Mouse (Mus musculus) liver, embryonic 14.5 days (tissue): ENCODE results near the gene Acss2. TPM values are rescaled to one million over a fixed set of nuclear protein-coding genes. Genes with fewer than 3 reads are reported as not detected.

Source experiments
- ATAC-seq: fragments of 200-750 bp; cut with Nextera tagmentation; 2 replicates; pipeline ENCODE4 v1.8.0; 2017; ENCODE audit warnings: moderate number of reproducible peaks, mild to moderate bottlenecking, moderate library complexity; ENCODE audit not compliant: insufficient read depth
- DNase-seq, 3 experiments: peaks; one replicate each; pipeline ENCODE4 v3.0.0-alpha.2; 2012 to 2013; ENCODE audit warnings: low read depth in 3 of 3, low spot score in 3 of 3
- H3K27ac ChIP-seq: fragments of 300-500 bp; sonication (generic); 2 replicates; pipeline ENCODE4 v1.5.1; 2014; ENCODE audit warnings: moderate library complexity, mild to moderate bottlenecking, control low read depth, inconsistent platforms
- H3K27me3 ChIP-seq: fragments of 300-500 bp; sonication (generic); 2 replicates; pipeline ENCODE4 v1.6.1; 2014; ENCODE audit warnings: mild to moderate bottlenecking, low read length, moderate library complexity; ENCODE audit not compliant: control insufficient read depth, insufficient read depth
- H3K36me3 ChIP-seq: fragments of 300-500 bp; sonication (generic); replicated peaks from 2 replicates; pipeline ENCODE4 v1.6.1; 2014; ENCODE audit warnings: low read depth; ENCODE audit not compliant: control insufficient read depth, insufficient read depth
- H3K4me1 ChIP-seq, 2 experiments: fragments of 200-500 bp in 1 of 2; fragments of 300-500 bp in 1 of 2; sonication (generic) in 1 of 2; replicated peaks; 2 replicates each; pipeline ENCODE4 v1.6.1; 2012 to 2014; ENCODE audit warnings: antibody characterized with exemption in 1 of 2, inconsistent platforms in 1 of 2, low read length in 1 of 2; ENCODE audit not compliant: control insufficient read depth in 2 of 2, insufficient read depth in 2 of 2
- H3K4me2 ChIP-seq: fragments of 300-500 bp; sonication (generic); 2 replicates; pipeline ENCODE4 v1.6.1; 2014; ENCODE audit warnings: low read depth, mild to moderate bottlenecking, control low read depth, moderate library complexity
- H3K4me3 ChIP-seq, 2 experiments: fragments of 200-500 bp in 1 of 2; fragments of 300-500 bp in 1 of 2; sonication (generic) in 1 of 2; 2 replicates each; pipeline ENCODE4 v1.5.1; 2012 to 2014; ENCODE audit warnings: low read depth in 2 of 2, low read length in 2 of 2, mild to moderate bottlenecking in 2 of 2, control low read depth in 1 of 2, inconsistent platforms in 1 of 2, moderate library complexity in 1 of 2; ENCODE audit not compliant: insufficient read depth in 1 of 2
- H3K9ac ChIP-seq: fragments of 300-500 bp; sonication (generic); replicated peaks from 2 replicates; pipeline ENCODE4 v1.6.1; 2014; ENCODE audit warnings: mild to moderate bottlenecking, control low read depth, moderate library complexity
- H3K9me3 ChIP-seq: fragments of 300-500 bp; sonication (generic); 2 replicates; pipeline ENCODE4 v1.6.1; 2016; ENCODE audit warnings: low read length, mixed read lengths; ENCODE audit not compliant: control insufficient read depth
- CTCF ChIP-seq: IDR thresholded peaks from 2 replicates; pipeline ENCODE4 v1.5.1; 2016; ENCODE audit warnings: antibody characterized with exemption, low read depth, control low read depth
- EP300 ChIP-seq: IDR thresholded peaks from 2 replicates; pipeline ENCODE4 v1.6.1; 2016; ENCODE audit warnings: antibody characterized with exemption, low read depth
- WGBS: fragments of 180-500 bp; shearing (Covaris S2); extraction: QIAGEN DNeasy Blood & Tissue Kit; methylation state at CpG from one replicate; pipeline ENCODE4 v1.1.7; 2014; ENCODE audit not compliant: insufficient replicate concordance; 5-methylcytosine and 5-hydroxymethylcytosine counted together
- polyA plus RNA-seq, 2 experiments: library from polyadenylated mRNA; depleted of rRNA in 1 of 2; stranded (reverse) in 1 of 2; unstranded in 1 of 2; fragments of >200 nt; fragmentation: Nextera tagmentation in 1 of 2; extraction: Ambion mirVana in 1 of 2; gene quantifications; 2 replicates each; pipeline versions ENCODE4 v1.2.1 to v1.2.3; 2012 to 2014

The Acss2 gene
- polyA plus RNA-seq, 2 experiments, result 13.8 to 18.3 TPM

GRCm38 (mm10) chr2:155630153-155630552, 112.4 kb downstream of the Acss2 start:
- Histone ChIP-seq H3K27ac (no peak overlapping the region), H3K9ac (no peak overlapping the region), H3K4me1 (no peaks in the 10 kb centered on the region), H3K36me3 (peaks cover 8% of the 10 kb centered on the region), H3K9me3 (no peaks in the 10 kb centered on the region), H3K27me3 (peaks cover 49% of the 10 kb centered on the region), H3K4me2 (no peak overlapping the region), H3K4me3 (no peak overlapping the region)
- DNase-seq (no peak), ATAC-seq (no peak)
- 29% methylated on average over 20 of the region's 20 CpGs for WGBS
- TF ChIP-seq EP300, result no peak
- no peak for TF ChIP-seq CTCF

- no peak overlapping the region for H3K4me3 ChIP-seq
- no peaks in the 10 kb centered on the region for H3K4me1 ChIP-seq
- peaks cover 49% of the 10 kb centered on the region for H3K27me3 ChIP-seq
- no peak overlapping the region for H3K9ac ChIP-seq
- TF ChIP-seq EP300 (no peak), CTCF (no peak)
- no peaks in the 10 kb centered on the region for H3K9me3 ChIP-seq
- DNase-seq, result no peak
- no peak overlapping the region for H3K4me2 ChIP-seq
- no peak overlapping the region for H3K27ac ChIP-seq
- no peak for ATAC-seq
- 24% methylated on average over 43 of the region's 43 CpGs for WGBS
- H3K36me3 ChIP-seq, result peaks cover 10% of the 10 kb centered on the region
Observed at GRCm38 (mm10) chr2:155630590-155631416, 113.1 kb downstream of the Acss2 start.

- WGBS, result 75% methylated on average over 30 of the region's 30 CpGs
- no peak overlapping the region for H3K27ac ChIP-seq
- TF ChIP-seq EP300, result no peak
- TF ChIP-seq CTCF, result no peak
- ATAC-seq (no peak), DNase-seq (no peak)
- no peaks in the 10 kb centered on the region for H3K9me3 ChIP-seq
- no peak overlapping the region for H3K4me3 ChIP-seq
- H3K36me3 ChIP-seq, result peaks cover 10% of the 10 kb centered on the region
- H3K4me2 ChIP-seq, result no peak overlapping the region
- H3K4me1 ChIP-seq, result no peaks in the 10 kb centered on the region
- peaks cover 45% of the 10 kb centered on the region for H3K27me3 ChIP-seq
- H3K9ac ChIP-seq, result no peak overlapping the region
Observed at GRCm38 (mm10) chr2:155632138-155632936, 114.6 kb downstream of the Acss2 start.

GRCm38 (mm10) chr2:155633121-155633520, 115.4 kb downstream of the Acss2 start:
- no peak overlapping the region for H3K4me3 ChIP-seq
- no peak overlapping the region for H3K9ac ChIP-seq
- no peak overlapping the region for H3K4me2 ChIP-seq
- no peak overlapping the region for H3K27ac ChIP-seq
- H3K27me3 ChIP-seq, result peaks cover 38% of the 10 kb centered on the region
- DNase-seq (no peak), ATAC-seq (no peak)
- TF ChIP-seq CTCF (no peak), EP300 (no peak)
- no peaks in the 10 kb centered on the region for H3K9me3 ChIP-seq
- peaks cover 10% of the 10 kb centered on the region for H3K36me3 ChIP-seq
- WGBS, result 80% methylated on average over 18 of the region's 19 CpGs
- no peaks in the 10 kb centered on the region for H3K4me1 ChIP-seq

DNA sequence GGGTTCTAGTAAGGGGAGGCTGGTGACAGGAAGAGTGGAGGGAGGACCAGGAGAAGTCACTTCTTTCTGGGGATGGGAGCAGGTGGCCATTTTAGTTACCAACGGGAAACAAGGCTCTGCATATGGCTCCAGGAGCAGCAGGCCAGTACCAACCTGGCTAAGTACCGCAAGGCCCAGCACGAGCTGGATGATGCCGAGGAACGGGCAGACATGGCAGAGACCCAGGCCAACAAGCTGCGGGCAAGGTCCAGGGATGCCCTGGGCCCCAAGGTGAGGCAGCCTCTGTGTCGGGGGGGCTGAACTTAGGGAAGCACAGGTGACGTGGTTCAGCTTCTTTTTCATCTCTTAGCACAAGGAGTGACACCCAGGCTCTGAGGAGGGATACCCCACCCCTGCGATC, 116.0 kb downstream of the Acss2 start:
- Histone ChIP-seq H3K9ac (no peak overlapping the region), H3K27me3 (peaks cover 31% of the 10 kb centered on the region), H3K4me2 (no peak overlapping the region), H3K4me1 (no peaks in the 10 kb centered on the region), H3K27ac (no peak overlapping the region), H3K9me3 (no peaks in the 10 kb centered on the region), H3K36me3 (peaks cover 10% of the 10 kb centered on the region), H3K4me3 (no peak overlapping the region)
- ATAC-seq (no peak), DNase-seq (no peak)
- TF ChIP-seq EP300 (no peak), CTCF (no peak)
- WGBS, result 81% methylated on average over 9 of the region's 9 CpGs
